Mouse (Mus musculus) NIH3T3 (cell line): Measurements from ENCODE around the gene Smad3.

Experiments used
- DNase-seq: peaks from one replicate; pipeline ENCODE4 v3.0.0-alpha.2; 2012; ENCODE audit warnings: low read depth

Gene Smad3

GRCm38 (mm10) chr9:63664300-63664745 is 93.5 kb downstream of the Smad3 start:
- DNase-seq, result no peak

- DNase-seq, result no peak
Measured at GRCm38 (mm10) chr9:63663222-63663621, 94.6 kb downstream of the Smad3 start.

GRCm38 (mm10) chr9:63662759-63663158 is 95.0 kb downstream of the Smad3 start:
- no peak for DNase-seq

DNA sequence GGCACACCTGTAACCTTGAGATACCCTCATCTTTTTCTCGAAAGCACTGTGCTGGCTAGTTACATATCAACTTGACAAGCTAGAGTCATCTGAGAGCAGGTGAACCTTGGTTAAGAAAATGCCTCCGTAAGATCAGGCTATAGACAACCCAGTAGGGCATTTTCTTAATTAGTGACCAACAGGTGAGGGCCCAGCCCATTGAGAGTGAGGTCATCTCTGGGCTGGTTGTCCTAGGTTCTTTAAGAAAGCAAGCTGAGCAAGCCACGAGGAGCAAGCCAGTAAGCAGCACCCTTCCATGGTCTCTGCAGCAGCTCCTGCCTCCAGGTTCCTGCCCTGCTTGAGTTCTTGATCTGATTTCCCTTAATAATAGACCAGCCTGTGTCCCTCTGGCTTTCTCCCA is 97.1 kb downstream of the Smad3 start:
- no peak for DNase-seq

DNA sequence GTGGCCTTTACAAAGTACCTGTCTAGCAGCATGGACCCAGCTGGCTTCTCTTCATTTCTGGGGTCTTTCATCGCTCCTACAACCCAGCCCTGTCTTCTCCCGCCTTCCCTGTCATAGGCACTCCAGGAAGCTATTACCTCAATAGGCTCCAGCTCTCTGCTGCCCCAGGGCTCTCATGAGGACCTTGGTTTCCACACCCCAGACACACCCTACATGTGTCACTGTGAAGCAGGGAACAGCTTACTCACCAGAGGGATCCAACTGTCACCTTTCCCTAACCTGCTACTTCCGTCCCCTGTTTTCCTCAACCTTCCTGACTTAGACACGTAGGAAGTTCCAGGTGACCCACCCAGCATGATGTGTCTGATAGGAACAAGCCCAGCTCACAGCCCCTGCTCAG is 97.7 kb downstream of the Smad3 start:
- DNase-seq, result no peak

- DNase-seq, result peak; percentile 69
Measured at GRCm38 (mm10) chr9:63658970-63659371, 98.8 kb downstream of the Smad3 start.

GRCm38 (mm10) chr9:63658436-63658835 is 99.4 kb downstream of the Smad3 start:
- no peak for DNase-seq

GRCm38 (mm10) chr9:63657167-63657566 is 100.6 kb downstream of the Smad3 start:
- peak; percentile 73 for DNase-seq

DNA sequence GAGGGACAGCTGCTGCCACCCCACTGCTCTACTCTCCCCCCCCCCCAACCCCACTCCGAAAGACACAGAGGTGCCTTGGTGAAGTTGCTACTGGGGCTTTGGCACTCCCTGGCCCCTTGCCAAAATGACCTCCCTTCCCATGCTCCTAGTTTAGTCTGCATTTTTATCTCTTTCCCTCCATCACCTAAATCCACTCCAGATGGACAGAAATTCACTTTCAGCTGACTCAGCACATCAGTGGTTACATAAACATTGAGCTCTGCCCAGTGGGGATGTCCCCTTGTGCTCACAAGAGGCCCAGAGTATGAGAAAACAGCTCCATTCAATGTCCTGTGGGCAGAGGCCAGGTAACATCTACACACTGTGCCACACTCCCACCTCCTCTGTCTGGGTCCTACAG is 102.7 kb downstream of the Smad3 start:
- peak; percentile 72 for DNase-seq

DNA sequence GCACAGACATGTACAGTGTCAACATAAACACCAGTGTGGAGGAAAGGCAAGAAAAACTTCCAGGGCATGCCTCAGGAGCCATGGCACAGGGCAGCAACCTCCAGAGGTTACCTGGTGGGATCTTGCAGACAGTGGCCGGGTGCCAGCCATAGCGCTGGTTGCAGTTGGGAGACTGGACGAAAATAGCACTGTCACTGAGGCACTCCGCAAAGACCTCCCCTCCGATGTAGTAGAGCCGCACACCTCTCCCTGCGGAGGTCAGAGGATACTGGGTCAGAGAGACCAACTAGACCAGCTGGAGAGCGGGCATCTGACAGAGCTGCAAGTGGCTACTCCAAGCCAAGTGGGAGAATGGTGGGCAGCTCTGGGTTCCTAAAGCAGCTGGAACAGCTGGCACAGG is 103.2 kb downstream of the Smad3 start:
- DNase-seq, result no peak

DNA sequence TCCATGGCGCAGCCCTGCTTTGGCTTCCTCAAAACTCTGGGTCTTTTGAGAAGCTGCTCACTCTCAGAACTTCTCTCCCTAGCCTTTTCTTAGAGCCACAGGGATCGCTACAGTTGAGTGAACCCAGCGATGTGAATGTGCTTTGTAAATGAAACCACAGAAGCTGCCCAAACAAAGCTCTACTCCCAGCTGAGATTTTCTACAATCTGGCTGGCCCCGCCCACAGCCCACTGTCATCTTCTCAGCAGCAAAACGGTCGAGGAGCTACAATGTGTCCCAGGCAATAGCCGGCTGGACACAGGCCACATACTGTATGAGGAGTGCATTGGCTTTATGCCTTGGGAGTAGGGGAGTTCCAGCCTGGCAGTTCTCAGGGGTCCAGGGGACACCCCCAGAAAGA is 104.1 kb downstream of the Smad3 start:
- no peak for DNase-seq

GRCm38 (mm10) chr9:63651594-63651993 is 106.2 kb downstream of the Smad3 start:
- DNase-seq, result peak; percentile 93

- no peak for DNase-seq
Measured at GRCm38 (mm10) chr9:63650905-63651304, 106.9 kb downstream of the Smad3 start.

DNA sequence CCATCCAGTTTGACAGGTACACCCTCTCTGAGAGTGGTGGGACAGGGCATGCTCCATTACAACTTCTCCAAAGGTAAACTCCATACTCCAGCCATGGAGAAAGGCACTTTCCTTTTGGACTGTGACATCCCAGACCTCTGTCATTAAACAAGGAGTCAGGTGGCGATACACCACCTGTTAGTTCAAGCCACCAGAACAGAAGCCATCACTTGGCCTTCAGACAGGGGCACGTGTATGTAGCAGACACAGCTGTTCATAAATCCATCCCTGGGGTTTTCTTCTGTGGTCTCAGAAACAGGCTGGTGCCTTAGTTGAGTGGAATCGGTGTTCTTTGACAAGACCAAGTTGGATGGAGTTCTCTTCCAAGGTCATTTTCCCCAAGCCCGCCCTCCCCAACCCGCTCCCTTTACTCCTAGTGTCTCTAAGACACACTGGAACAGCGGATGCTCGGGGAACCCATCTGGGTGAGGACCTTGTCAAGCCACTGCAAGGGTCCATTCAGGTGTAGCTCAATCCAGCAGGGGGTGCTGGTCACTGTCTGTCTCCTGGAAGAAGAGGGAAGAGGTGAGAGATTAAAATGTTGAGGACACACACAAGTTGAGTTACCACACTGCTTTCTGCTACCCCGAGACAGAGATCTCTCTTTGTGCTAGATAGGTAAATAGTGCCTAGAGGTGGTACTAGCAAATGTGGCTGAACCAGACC is 107.8 kb downstream of the Smad3 start:
- DNase-seq, result peak; percentile 48

DNA sequence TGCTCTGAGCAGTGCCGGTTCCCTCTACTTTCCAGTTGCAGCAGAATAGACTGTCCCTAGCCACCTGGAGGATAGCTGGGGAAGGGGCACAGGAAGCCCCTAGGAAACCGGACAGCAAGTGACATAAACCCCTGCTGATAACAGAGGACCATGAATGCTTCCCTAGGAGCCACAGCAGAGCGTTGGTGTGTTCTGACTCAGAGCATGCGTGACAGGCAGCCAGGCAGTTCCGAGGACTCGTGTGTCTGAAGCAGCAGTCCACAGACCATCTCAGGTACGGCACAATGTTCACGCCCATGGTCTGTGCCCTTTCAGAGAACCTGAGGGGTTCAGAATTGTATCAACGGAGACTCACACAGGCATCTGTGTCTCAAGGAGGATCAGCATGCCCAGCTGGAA is 109.3 kb downstream of the Smad3 start:
- DNase-seq, result no peak

GRCm38 (mm10) chr9:63647581-63648519 is 109.9 kb downstream of the Smad3 start:
- DNase-seq, result peak; percentile 46

DNA sequence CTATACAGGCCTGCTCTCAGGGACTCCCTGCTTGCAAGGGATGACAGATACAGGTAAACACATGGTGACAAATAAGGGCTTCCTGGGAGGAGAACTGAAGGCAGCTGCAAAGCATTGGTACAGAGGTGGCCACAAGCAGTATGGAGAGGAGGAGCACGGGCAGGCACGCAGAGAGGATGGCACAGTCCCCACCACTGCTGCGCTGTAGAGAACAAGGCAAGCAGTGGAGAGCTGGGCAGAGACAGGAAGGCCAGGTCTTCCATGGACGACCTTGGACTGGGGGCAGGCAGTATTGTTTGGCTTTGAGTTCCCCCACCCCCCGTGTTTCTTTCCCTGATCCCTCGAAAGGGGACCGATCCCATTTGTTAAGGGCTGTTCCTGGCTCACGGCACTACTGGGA is 112.7 kb downstream of the Smad3 start:
- DNase-seq, result no peak

- no peak for DNase-seq
Measured at GRCm38 (mm10) chr9:63644011-63644410, 113.8 kb downstream of the Smad3 start.

- DNase-seq, result peak; percentile 41
Measured at GRCm38 (mm10) chr9:63641983-63642646, 115.7 kb downstream of the Smad3 start.

DNA sequence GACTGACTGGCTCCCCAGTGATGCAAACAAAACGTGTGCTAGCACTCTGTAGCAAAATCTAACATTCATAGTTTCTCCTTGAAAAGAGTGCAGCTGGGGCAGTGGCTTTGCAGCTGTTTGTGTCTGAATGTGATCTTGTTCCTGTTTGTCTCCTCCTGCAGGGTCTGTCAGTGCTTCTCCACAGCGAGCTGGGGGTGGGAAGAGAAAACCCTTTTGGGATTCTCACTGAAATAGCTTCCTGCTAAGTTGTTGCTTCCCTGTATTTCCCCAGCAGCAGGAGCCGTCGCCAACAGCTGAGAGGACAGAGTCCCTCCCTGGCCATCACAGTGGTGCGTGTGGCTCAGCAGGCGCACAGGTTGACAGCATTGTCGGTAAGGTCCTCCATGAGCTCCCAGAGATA is 121.7 kb downstream of the Smad3 start:
- DNase-seq, result no peak

DNA sequence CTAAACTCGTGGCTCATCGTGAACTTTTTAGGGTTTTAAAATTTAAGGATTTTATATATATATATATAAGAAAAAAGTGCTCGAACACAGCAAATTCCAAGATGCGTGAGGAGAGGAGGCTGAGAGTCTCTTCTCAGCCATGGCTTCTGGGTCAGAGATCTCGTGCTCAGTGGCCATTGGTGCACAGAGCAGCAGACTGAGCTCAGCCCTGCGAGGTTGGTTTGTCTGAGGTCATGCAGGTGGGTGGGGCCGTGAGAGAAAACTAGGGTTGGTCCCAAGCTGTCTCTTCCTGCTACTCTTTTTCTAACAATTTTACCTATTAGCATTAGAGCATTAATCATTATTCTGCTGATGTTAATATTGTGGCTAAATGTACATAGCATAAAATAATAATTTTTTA is 124.5 kb downstream of the Smad3 start:
- DNase-seq, result no peak

GRCm38 (mm10) chr9:63632924-63633323 is 124.9 kb downstream of the Smad3 start:
- DNase-seq, result no peak

- no peak for DNase-seq
Measured at GRCm38 (mm10) chr9:63632045-63632444, 125.7 kb downstream of the Smad3 start.
